Mouse (Mus musculus): ENCODE results near the gene Ash1l.
"Not testable (repeated sequence)": the region's sequence is repeated elsewhere in the genome, so short reads cannot be mapped to it uniquely, and the experiment has no call there.

Gene Ash1l

GRCm38 (mm10) chr3:88951327-88951800 is 942 bp downstream of the Ash1l start:
- in situ Hi-C loops (cut with MboI; ENCODE audit: unreplicated experiment in 2 of 2): no loop called here

GRCm38 (mm10) chr3:88953246-88953645 is 2.8 kb downstream of the Ash1l start:
- in situ Hi-C loops (cut with MboI; ENCODE audit: unreplicated experiment in 2 of 2): no loop called here

- in situ Hi-C loops (cut with MboI; ENCODE audit: unreplicated experiment in 2 of 2): no loop called here
Observed at GRCm38 (mm10) chr3:88953736-88954135, 3.3 kb downstream of the Ash1l start.

GRCm38 (mm10) chr3:88963211-88963610 is 12.8 kb downstream of the Ash1l start:
- in situ Hi-C loops (cut with MboI; ENCODE audit: unreplicated experiment in 2 of 2): not testable (repeated sequence)

- in situ Hi-C loops (cut with MboI; ENCODE audit: unreplicated experiment in 2 of 2): no loop called here
Observed at GRCm38 (mm10) chr3:88975012-88975411, 24.6 kb downstream of the Ash1l start.

- in situ Hi-C loops (cut with MboI; ENCODE audit: unreplicated experiment in 2 of 2): no loop called here
Observed at GRCm38 (mm10) chr3:88981206-88982010, 31.0 kb downstream of the Ash1l start.

GRCm38 (mm10) chr3:88983921-88984381 is 33.5 kb downstream of the Ash1l start:
- in situ Hi-C loops (cut with MboI; ENCODE audit: unreplicated experiment in 2 of 2): no loop called here

GRCm38 (mm10) chr3:88992793-88993192 is 42.4 kb downstream of the Ash1l start:
- in situ Hi-C loops (cut with MboI; ENCODE audit: unreplicated experiment in 2 of 2): no loop called here

GRCm38 (mm10) chr3:89001536-89001935 is 51.1 kb downstream of the Ash1l start:
- in situ Hi-C loops (cut with MboI; ENCODE audit: unreplicated experiment in 2 of 2): no loop called here

- in situ Hi-C loops (cut with MboI; ENCODE audit: unreplicated experiment in 2 of 2): loop anchor here (5.0 to 25.0 kb wide), 2 partner anchors 89 to 94 kb away; no protein-coding TSS in a partner anchor
Observed at GRCm38 (mm10) chr3:89030896-89031295, 80.5 kb downstream of the Ash1l start.

- in situ Hi-C loops (cut with MboI; ENCODE audit: unreplicated experiment in 2 of 2): loop anchor here in 1 of 2 experiments (5.0 to 25.0 kb wide), 2 partner anchors 106 to 984 kb away; no protein-coding TSS in a partner anchor
Observed at GRCm38 (mm10) chr3:89043359-89043758, 92.9 kb downstream of the Ash1l start.

- in situ Hi-C loops (cut with MboI; ENCODE audit: unreplicated experiment in 2 of 2): loop anchor here (25.0 kb wide), 2 partner anchors 746 to 954 kb away; no protein-coding TSS in a partner anchor
Observed at GRCm38 (mm10) chr3:89058361-89058760, 107.9 kb downstream of the Ash1l start.

- in situ Hi-C loops (cut with MboI; ENCODE audit: unreplicated experiment in 2 of 2): loop anchor here (25.0 kb wide), 2 partner anchors 746 to 954 kb away; no protein-coding TSS in a partner anchor
Observed at GRCm38 (mm10) chr3:89058783-89059182, 108.4 kb downstream of the Ash1l start.

- in situ Hi-C loops (cut with MboI; ENCODE audit: unreplicated experiment in 2 of 2): loop anchor here (10.0 to 25.0 kb wide), 3 partner anchors 367 to 951 kb away; no protein-coding TSS in a partner anchor
Observed at GRCm38 (mm10) chr3:89061696-89062095, 111.3 kb downstream of the Ash1l start.

GRCm38 (mm10) chr3:89067265-89067664 is 116.8 kb downstream of the Ash1l start:
- in situ Hi-C loops (cut with MboI; ENCODE audit: unreplicated experiment in 2 of 2): loop anchor here (10.0 to 25.0 kb wide), 3 partner anchors 372 to 945 kb away; no protein-coding TSS in a partner anchor

- in situ Hi-C loops (cut with MboI; ENCODE audit: unreplicated experiment in 2 of 2): no loop called here
Observed at GRCm38 (mm10) chr3:89077383-89077782, 127.0 kb downstream of the Ash1l start.

GRCm38 (mm10) chr3:89082287-89082686 is 131.9 kb downstream of the Ash1l start:
- in situ Hi-C loops (cut with MboI; ENCODE audit: unreplicated experiment in 2 of 2): not testable (repeated sequence)

GRCm38 (mm10) chr3:89084133-89084532 is 133.7 kb downstream of the Ash1l start:
- in situ Hi-C loops (cut with MboI; ENCODE audit: unreplicated experiment in 2 of 2): no loop called here

GRCm38 (mm10) chr3:89084654-89085190 is 134.3 kb downstream of the Ash1l start:
- in situ Hi-C loops (cut with MboI; ENCODE audit: unreplicated experiment in 2 of 2): loop anchor here in 1 of 2 experiments (5.0 kb wide), 1 partner anchor 133 kb away; the partner anchor contains the start of gene Thbs3

- in situ Hi-C loops (cut with MboI; ENCODE audit: unreplicated experiment in 2 of 2): loop anchor here in 1 of 2 experiments (5.0 kb wide), 1 partner anchor 130 kb away; the partner anchor contains the start of gene Thbs3
Observed at GRCm38 (mm10) chr3:89087338-89088110, 137.1 kb downstream of the Ash1l start.

Data from v-Abl transformed pro-B cells (cell line).